Mouse (Mus musculus) heart, embryonic 16.5 days (tissue): Measurements from ENCODE around the gene Clec16a. TPM values are rescaled to one million over a fixed set of nuclear protein-coding genes. Genes with fewer than 3 reads are reported as not detected.

ENCODE experiments used
- ATAC-seq: fragments of 200-750 bp; cut with Nextera tagmentation; replicated peaks from 2 replicates; pipeline ENCODE4 v1.8.0; 2017; ENCODE audit warnings: moderate number of reproducible peaks; ENCODE audit not compliant: insufficient read depth, low FRiP score; ENCODE audit errors: extremely low read depth
- H3K27ac ChIP-seq: fragments of 300-500 bp; sonication (generic); 2 replicates; pipeline ENCODE4 v1.5.1; 2014; ENCODE audit warnings: mild to moderate bottlenecking, low read length, control low read depth, moderate library complexity
- H3K27me3 ChIP-seq: fragments of 300-500 bp; sonication (generic); 2 replicates; pipeline ENCODE4 v1.6.1; 2014; ENCODE audit warnings: low read length, mixed read lengths; ENCODE audit not compliant: control insufficient read depth, insufficient read depth
- H3K36me3 ChIP-seq: fragments of 300-500 bp; sonication (generic); 2 replicates; pipeline ENCODE4 v1.6.1; 2014; ENCODE audit not compliant: control insufficient read depth, insufficient read depth
- H3K4me1 ChIP-seq: fragments of 300-500 bp; sonication (generic); 2 replicates; pipeline ENCODE4 v1.6.1; 2014; ENCODE audit warnings: low read length, mixed read lengths; ENCODE audit not compliant: control insufficient read depth, insufficient read depth
- H3K4me2 ChIP-seq: fragments of 300-500 bp; sonication (generic); 2 replicates; pipeline ENCODE4 v1.6.1; 2014; ENCODE audit warnings: low read depth, mild to moderate bottlenecking, control low read depth, low read length
- H3K4me3 ChIP-seq: fragments of 300-500 bp; sonication (generic); 2 replicates; pipeline ENCODE4 v1.5.1; 2014; ENCODE audit warnings: mild to moderate bottlenecking, control low read depth, low read length
- H3K9ac ChIP-seq: fragments of 300-500 bp; sonication (generic); 2 replicates; pipeline ENCODE4 v1.6.1; 2014; ENCODE audit warnings: low read length, control low read depth
- H3K9me3 ChIP-seq: fragments of 300-500 bp; sonication (generic); replicated peaks from 2 replicates; pipeline ENCODE4 v1.6.1; 2016; ENCODE audit warnings: low read length; ENCODE audit not compliant: control insufficient read depth
- WGBS: fragments of 180-500 bp; shearing (Covaris S2); extraction: QIAGEN DNeasy Blood & Tissue Kit; methylation state at CpG from one replicate; pipeline ENCODE4 v1.1.7; 2014; 5-methylcytosine and 5-hydroxymethylcytosine counted together
- polyA plus RNA-seq: library from polyadenylated mRNA; unstranded; fragments of >200 nt; fragmentation: Nextera tagmentation; extraction: Ambion mirVana; gene quantifications from 2 replicates; pipeline ENCODE4 v1.2.1, GENCODE M21; 2015

The Clec16a gene
- polyA plus RNA-seq, 1 experiment from 2014 or later: 32.6 TPM

DNA sequence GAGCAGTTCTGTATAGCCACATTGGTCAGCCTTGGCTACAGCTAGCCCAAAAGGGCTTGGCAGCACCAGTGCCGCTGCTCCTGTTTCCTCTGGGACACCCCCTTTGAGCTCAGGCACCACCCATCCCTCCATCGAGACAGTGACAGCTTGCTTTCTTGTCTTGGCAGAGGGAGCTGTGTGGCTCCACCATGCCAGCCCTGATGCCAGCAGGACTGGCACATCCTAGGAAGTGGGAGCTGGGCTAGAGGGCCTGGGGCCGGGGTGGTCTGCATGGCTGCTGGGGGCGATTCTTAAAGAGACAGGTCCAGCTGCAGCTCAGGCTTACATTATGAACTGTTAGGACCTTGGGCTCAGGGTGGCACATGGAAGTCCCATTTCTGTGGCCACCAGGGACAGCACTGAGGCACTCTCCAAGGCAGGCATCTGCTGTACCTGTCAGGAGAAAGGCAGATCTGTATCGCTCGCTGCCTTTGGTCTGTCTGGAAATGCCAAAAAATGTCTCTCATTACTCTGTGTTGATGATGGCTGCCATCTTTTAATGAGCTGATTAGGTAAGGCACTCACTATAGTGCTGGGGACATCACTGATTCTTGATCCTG lies 18.0 kb upstream of the Clec16a start:
- H3K36me3 ChIP-seq: peaks cover 2% of the 10 kb centered on the region; the same call in 1 of the 2 replicates
- ATAC-seq: no peak
- WGBS: 76% methylated on average over 6 of the region's 6 CpGs

DNA sequence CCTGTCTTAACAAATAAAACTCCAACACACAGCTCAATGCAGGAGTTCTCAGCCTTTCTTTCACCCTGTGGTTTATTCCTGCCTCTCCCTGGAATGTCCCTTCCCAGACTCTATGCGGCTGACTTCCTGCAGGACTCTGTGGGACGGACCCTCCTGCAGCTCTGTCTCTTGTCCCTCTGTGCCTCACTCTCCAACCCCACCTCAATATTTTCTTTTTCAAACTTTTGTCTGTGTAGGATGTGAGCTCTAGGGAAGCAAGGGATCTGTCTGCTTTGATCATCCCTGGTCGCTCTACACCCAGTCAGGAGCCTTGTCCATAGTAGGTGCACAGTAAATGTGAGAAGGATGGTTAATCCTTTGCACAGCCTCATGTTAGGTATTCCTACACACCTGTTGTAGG lies 16.8 kb upstream of the Clec16a start:
- no peaks in the 10 kb centered on the region for H3K27me3 ChIP-seq
- H3K9ac ChIP-seq: no peak overlapping the region
- no peak overlapping the region for H3K4me2 ChIP-seq
- H3K9me3 ChIP-seq: no peaks in the 10 kb centered on the region
- peaks cover 17% of the 10 kb centered on the region for H3K4me1 ChIP-seq
- no peak for ATAC-seq
- no peak overlapping the region for H3K4me3 ChIP-seq
- H3K27ac ChIP-seq: no peak overlapping the region
- H3K36me3 ChIP-seq: peaks cover 2% of the 10 kb centered on the region; the same call in 1 of the 2 replicates
- WGBS: 71% methylated on average over 3 of the region's 3 CpGs

More for the DNA sequence above, 18.0 kb upstream of the Clec16a start:
- H3K4me1 ChIP-seq: peaks cover 9% of the 10 kb centered on the region
- H3K4me3 ChIP-seq: no peak overlapping the region
- no peak overlapping the region for H3K4me2 ChIP-seq
- H3K27ac ChIP-seq: no peak overlapping the region
- H3K9me3 ChIP-seq: no peaks in the 10 kb centered on the region
- H3K27me3 ChIP-seq: no peaks in the 10 kb centered on the region
- H3K9ac ChIP-seq: no peak overlapping the region

DNA sequence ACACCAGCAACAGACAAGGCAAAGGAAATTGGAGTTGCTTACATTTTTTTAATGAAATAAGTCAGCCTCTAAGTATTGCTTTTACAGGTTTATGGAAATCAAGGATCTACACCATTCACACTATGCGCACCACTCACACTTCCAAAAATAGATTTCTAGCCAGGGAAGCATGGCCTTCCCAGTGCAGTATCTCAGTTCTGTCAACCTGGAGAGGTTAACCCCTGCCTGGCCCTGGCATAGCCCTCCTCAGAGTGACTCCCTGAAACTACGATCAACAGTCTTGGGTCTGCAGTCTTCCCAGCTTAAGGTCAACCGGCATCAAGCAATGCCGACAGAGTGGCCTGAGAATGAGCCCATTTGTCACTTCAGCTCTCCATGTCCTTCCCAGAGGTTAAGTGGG lies 15.0 kb upstream of the Clec16a start:
- no peak overlapping the region for H3K4me3 ChIP-seq
- ATAC-seq: no peak
- H3K27me3 ChIP-seq: no peaks in the 10 kb centered on the region
- H3K27ac ChIP-seq: peak overlapping the region; percentile 38; the same call in 1 of the 2 replicates
- no peaks in the 10 kb centered on the region for H3K9me3 ChIP-seq
- no peak overlapping the region for H3K4me2 ChIP-seq
- H3K4me1 ChIP-seq: peaks cover 17% of the 10 kb centered on the region
- H3K36me3 ChIP-seq: peaks cover 2% of the 10 kb centered on the region; the same call in 1 of the 2 replicates
- 38% methylated on average over 4 of the region's 4 CpGs for WGBS
- no peak overlapping the region for H3K9ac ChIP-seq

- Histone ChIP-seq H3K4me1 (peaks cover 30% of the 10 kb centered on the region), H3K27ac (no peak overlapping the region), H3K9ac (no peak overlapping the region), H3K4me3 (no peak overlapping the region), H3K4me2 (no peak overlapping the region), H3K9me3 (no peaks in the 10 kb centered on the region), H3K27me3 (no peaks in the 10 kb centered on the region), H3K36me3 (peaks cover 2% of the 10 kb centered on the region; the same call in 1 of the 2 replicates)
- 91% methylated on average over 4 of the region's 4 CpGs for WGBS
- no peak for ATAC-seq
Observed at GRCm38 (mm10) chr16:10533781-10534180, 11.4 kb upstream of the Clec16a start.

DNA sequence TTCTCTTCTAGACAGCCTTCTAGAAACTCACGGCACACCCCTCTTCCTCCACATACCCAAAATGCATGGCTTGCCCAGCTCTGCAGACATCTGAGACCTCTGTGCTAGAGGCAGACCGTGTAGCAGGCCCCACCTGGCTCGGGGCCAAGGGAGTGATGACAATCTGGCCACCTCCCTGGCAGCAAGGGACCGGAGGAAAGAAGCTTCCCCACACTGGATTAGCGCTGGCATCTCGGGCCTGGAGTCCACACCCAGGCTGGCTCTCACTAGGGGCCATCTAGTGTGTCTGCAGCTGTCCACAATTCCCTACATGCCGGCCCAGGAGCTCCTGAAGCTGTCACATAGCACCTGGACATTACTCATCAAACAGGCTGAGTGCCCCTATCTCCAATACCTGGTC lies 10.6 kb upstream of the Clec16a start:
- H3K4me3 ChIP-seq: no peak overlapping the region
- no peak overlapping the region for H3K4me2 ChIP-seq
- peaks cover 2% of the 10 kb centered on the region; the same call in 1 of the 2 replicates for H3K36me3 ChIP-seq
- no peak for ATAC-seq
- no peak overlapping the region for H3K9ac ChIP-seq
- no peaks in the 10 kb centered on the region for H3K9me3 ChIP-seq
- H3K4me1 ChIP-seq: peaks cover 32% of the 10 kb centered on the region
- H3K27ac ChIP-seq: no peak overlapping the region
- H3K27me3 ChIP-seq: no peaks in the 10 kb centered on the region
- WGBS: 43% methylated on average over 7 of the region's 7 CpGs

GRCm38 (mm10) chr16:10536323-10536722 lies 8.8 kb upstream of the Clec16a start:
- Histone ChIP-seq H3K27me3 (no peaks in the 10 kb centered on the region), H3K4me2 (no peak overlapping the region), H3K4me1 (peaks cover 41% of the 10 kb centered on the region), H3K36me3 (no peaks in the 10 kb centered on the region), H3K27ac (no peak overlapping the region), H3K4me3 (no peak overlapping the region), H3K9ac (no peak overlapping the region), H3K9me3 (no peaks in the 10 kb centered on the region)
- WGBS: 74% methylated on average over 5 of the region's 5 CpGs
- ATAC-seq: no peak

GRCm38 (mm10) chr16:10536961-10537360 lies 8.2 kb upstream of the Clec16a start:
- Histone ChIP-seq H3K27ac (no peak overlapping the region), H3K4me1 (peaks cover 45% of the 10 kb centered on the region), H3K9ac (no peak overlapping the region), H3K4me2 (no peak overlapping the region), H3K36me3 (no peaks in the 10 kb centered on the region), H3K27me3 (no peaks in the 10 kb centered on the region), H3K4me3 (no peak overlapping the region), H3K9me3 (no peaks in the 10 kb centered on the region)
- ATAC-seq: no peak
- WGBS: 45% methylated on average over 3 of the region's 3 CpGs

- no peak for ATAC-seq
- H3K4me3 ChIP-seq: peak overlapping the region; percentile 78
- H3K9ac ChIP-seq: peak overlapping the region; percentile 83
- 58% methylated on average over 16 of the region's 16 CpGs for WGBS
- H3K27ac ChIP-seq: peak overlapping the region; percentile 84
- peak overlapping the region; percentile 70 for H3K4me2 ChIP-seq
- no peaks in the 10 kb centered on the region for H3K27me3 ChIP-seq
- peaks cover 39% of the 10 kb centered on the region for H3K4me1 ChIP-seq
- H3K9me3 ChIP-seq: no peaks in the 10 kb centered on the region
- no peaks in the 10 kb centered on the region for H3K36me3 ChIP-seq
Observed at GRCm38 (mm10) chr16:10540763-10541597, 4.2 kb upstream of the Clec16a start.

DNA sequence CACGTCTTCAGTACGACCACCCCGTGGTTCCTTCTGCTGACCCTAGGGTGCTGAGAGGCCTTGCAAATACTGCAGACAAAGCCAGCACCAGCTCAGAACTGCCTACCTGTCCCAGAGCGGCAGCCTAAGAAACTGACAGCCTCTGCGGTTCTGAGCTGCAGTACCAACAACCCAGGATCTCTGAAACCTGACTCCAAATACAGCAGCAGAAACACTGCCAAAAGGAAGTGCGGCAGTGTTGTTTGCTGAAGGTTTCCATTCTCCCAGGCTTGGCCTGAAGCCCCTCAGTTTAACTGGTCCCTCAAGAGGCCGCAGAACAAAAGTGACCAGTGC lies 3.6 kb upstream of the Clec16a start:
- 19% methylated on average over 7 of the region's 7 CpGs for WGBS
- no peaks in the 10 kb centered on the region for H3K9me3 ChIP-seq
- peak overlapping the region; percentile 78 for H3K4me3 ChIP-seq
- H3K36me3 ChIP-seq: no peaks in the 10 kb centered on the region
- ATAC-seq: no peak
- peaks cover 41% of the 10 kb centered on the region for H3K4me1 ChIP-seq
- H3K4me2 ChIP-seq: peak overlapping the region; percentile 70
- H3K27me3 ChIP-seq: no peaks in the 10 kb centered on the region
- H3K9ac ChIP-seq: peak overlapping the region; percentile 83
- peak overlapping the region; percentile 84 for H3K27ac ChIP-seq
